Mouse (Mus musculus): ENCODE measurements around the gene Cab39l. TPM values are rescaled to one million over a fixed set of nuclear protein-coding genes. Genes with fewer than 3 reads are reported as not detected.

Cab39l gene
- polyA plus RNA-seq, 1 experiment: not detected

- peak overlapping the region; percentile 66 for H3K4me3 ChIP-seq (ENCODE audit: insufficient read depth, low read depth, low read length)
- no peak overlapping the region; the same call in 1 of the 2 replicates for H3K27ac ChIP-seq (ENCODE audit: insufficient read depth, low read depth, low read length)
- peaks cover 16% of the 10 kb centered on the region for H3K4me1 ChIP-seq (ENCODE audit: control insufficient read depth, insufficient read depth, low read length)
- 23% methylated on average over 8 of the region's 8 CpGs for WGBS
- TF ChIP-seq POLR2A (IDR thresholded peaks at IDR 0.05; ENCODE audit: insufficient read depth, low read depth, low read length) (no peak), CTCF (IDR thresholded peaks at IDR 0.05; ENCODE audit: insufficient read depth, low read depth, low read length) (no peak)
Observed at GRCm38 (mm10) chr14:59626711-59627110, 185.9 kb downstream of the Cab39l start.

DNA sequence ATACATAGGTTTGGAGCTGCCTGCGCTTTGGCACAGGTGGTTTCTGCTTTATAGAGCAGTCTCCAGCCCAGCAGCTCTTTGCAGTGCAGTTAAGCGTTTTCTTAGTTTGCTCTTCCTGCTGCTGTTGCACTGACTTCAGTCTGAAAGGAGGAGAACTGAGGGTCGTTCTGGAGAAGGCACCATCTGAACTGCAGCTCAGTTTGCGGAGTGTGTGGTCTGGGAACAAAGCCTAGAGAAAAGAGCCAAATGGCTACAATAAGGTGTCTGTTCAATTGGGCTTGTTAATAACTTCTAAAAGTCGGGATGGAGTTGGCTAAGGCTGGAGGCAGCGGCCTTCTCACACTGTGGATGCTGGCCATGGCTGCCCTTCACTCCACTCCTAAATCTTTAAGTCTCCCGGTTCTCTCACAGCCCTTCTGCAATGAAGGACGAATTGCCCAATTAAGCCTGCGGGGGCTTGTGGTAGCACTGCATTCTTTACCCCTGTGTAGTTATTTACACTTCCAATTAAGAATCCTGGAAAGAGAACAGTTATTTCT is 186.4 kb downstream of the Cab39l start:
- 37% methylated on average over 9 of the region's 9 CpGs for WGBS
- peaks cover 16% of the 10 kb centered on the region for H3K4me1 ChIP-seq (ENCODE audit: control insufficient read depth, insufficient read depth, low read length)
- TF ChIP-seq CTCF (IDR thresholded peaks at IDR 0.05; ENCODE audit: insufficient read depth, low read depth, low read length) (no peak), POLR2A (IDR thresholded peaks at IDR 0.05; ENCODE audit: insufficient read depth, low read depth, low read length) (no peak)
- peak overlapping the region; percentile 27 for H3K4me3 ChIP-seq (ENCODE audit: insufficient read depth, low read depth, low read length)
- H3K27ac ChIP-seq (ENCODE audit: insufficient read depth, low read depth, low read length): no peak overlapping the region

GRCm38 (mm10) chr14:59627823-59628222 is 187.1 kb downstream of the Cab39l start:
- WGBS: 27% methylated on average over 7 of the region's 7 CpGs
- peaks cover 16% of the 10 kb centered on the region for H3K4me1 ChIP-seq (ENCODE audit: control insufficient read depth, insufficient read depth, low read length)
- TF ChIP-seq CTCF (IDR thresholded peaks at IDR 0.05; ENCODE audit: insufficient read depth, low read depth, low read length) (no peak), POLR2A (IDR thresholded peaks at IDR 0.05; ENCODE audit: insufficient read depth, low read depth, low read length) (no peak)
- peak overlapping the region; percentile 26 for H3K4me3 ChIP-seq (ENCODE audit: insufficient read depth, low read depth, low read length)
- H3K27ac ChIP-seq (ENCODE audit: insufficient read depth, low read depth, low read length): peak overlapping the region; percentile 24; the same call in 1 of the 2 replicates

DNA sequence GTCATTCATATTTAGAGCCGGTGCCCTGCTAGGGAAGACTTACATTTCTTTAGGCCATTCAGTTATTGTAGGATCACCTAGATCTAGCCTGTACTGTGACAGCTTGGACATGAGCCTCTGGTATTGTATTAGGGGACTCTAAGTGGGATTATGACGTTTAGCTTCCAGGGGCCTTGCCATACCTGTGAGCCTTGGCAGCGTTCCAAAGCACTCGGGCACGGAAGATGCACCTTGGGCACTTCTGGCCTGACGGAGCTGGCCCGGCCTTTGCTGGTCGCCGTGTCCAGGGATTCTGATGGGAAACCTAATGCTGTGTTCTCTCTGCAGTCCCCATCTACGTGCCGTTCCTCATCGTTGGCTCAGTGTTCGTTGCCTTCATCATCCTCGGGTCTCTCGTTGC is 188.5 kb downstream of the Cab39l start:
- no peak overlapping the region for H3K4me3 ChIP-seq (ENCODE audit: insufficient read depth, low read depth, low read length)
- 76% methylated on average over 15 of the region's 15 CpGs for WGBS
- no peak overlapping the region for H3K27ac ChIP-seq (ENCODE audit: insufficient read depth, low read depth, low read length)
- H3K4me1 ChIP-seq (ENCODE audit: control insufficient read depth, insufficient read depth, low read length): peaks cover 16% of the 10 kb centered on the region
- no peak for TF ChIP-seq CTCF (IDR thresholded peaks at IDR 0.05; ENCODE audit: insufficient read depth, low read depth, low read length)
- no peak for TF ChIP-seq POLR2A (IDR thresholded peaks at IDR 0.05; ENCODE audit: insufficient read depth, low read depth, low read length)

DNA sequence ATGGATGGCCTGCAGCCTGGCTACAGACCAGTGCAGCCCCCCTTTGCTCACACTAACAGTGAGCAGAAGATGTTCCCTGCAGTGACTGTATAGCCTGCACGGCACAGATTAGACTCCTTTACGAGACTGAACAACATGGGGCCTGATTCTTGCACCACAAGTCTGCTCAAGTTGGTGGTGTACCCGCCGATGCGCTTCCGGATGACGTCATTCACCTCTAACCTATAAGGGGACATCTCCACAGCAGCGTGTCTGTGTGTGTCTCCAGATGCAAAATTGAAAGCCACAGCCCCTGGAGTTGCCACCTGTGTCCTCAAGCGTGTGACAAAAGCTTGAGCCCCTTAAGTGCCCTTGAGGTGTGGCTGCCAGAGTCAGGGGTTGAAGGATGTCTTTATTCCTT is 189.3 kb downstream of the Cab39l start:
- Histone ChIP-seq H3K4me3 (ENCODE audit: insufficient read depth, low read depth, low read length) (no peak overlapping the region), H3K4me1 (ENCODE audit: control insufficient read depth, insufficient read depth, low read length) (peaks cover 14% of the 10 kb centered on the region), H3K27ac (ENCODE audit: insufficient read depth, low read depth, low read length) (no peak overlapping the region)
- 89% methylated on average over 9 of the region's 9 CpGs for WGBS
- TF ChIP-seq CTCF (IDR thresholded peaks at IDR 0.05; ENCODE audit: insufficient read depth, low read depth, low read length): no peak
- TF ChIP-seq POLR2A (IDR thresholded peaks at IDR 0.05; ENCODE audit: insufficient read depth, low read depth, low read length): no peak

GRCm38 (mm10) chr14:59632067-59632466 is 191.3 kb downstream of the Cab39l start:
- 94% methylated on average over 6 of the region's 6 CpGs for WGBS
- no peak overlapping the region for H3K4me3 ChIP-seq (ENCODE audit: insufficient read depth, low read depth, low read length)
- no peak for TF ChIP-seq CTCF (IDR thresholded peaks at IDR 0.05; ENCODE audit: insufficient read depth, low read depth, low read length)
- no peak for TF ChIP-seq POLR2A (IDR thresholded peaks at IDR 0.05; ENCODE audit: insufficient read depth, low read depth, low read length)
- no peak overlapping the region for H3K27ac ChIP-seq (ENCODE audit: insufficient read depth, low read depth, low read length)
- peaks cover 5% of the 10 kb centered on the region for H3K4me1 ChIP-seq (ENCODE audit: control insufficient read depth, insufficient read depth, low read length)

DNA sequence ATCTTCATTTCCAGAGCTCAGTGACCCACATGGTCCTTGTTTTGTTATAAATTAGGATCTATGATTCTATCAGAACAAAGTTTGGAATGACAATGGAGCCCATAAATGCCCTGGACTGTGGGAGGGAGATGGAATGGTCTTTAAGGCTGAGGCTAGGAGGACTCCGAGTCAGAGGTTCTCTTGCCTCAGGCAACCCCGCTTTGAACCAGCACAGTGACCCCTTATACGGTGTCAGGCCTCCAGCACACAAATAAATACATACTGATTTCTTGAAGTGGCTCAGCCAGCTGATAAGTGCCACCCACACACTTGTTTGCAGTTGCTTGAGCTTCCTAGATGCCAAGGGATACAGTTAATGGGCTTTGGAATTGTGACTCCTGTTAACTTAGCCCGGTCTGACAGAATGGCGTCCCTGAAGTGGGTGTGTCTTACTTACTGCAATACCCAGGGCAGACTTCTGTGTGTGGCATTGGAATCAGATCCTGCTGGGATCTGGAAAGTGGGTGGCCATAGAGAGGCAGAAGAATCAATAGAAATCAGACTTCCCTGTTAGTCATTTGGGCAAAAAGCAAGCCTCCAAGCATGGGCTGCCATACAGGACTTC is 192.6 kb downstream of the Cab39l start:
- no peak overlapping the region for H3K27ac ChIP-seq (ENCODE audit: insufficient read depth, low read depth, low read length)
- WGBS: 69% methylated on average over 5 of the region's 5 CpGs
- H3K4me1 ChIP-seq (ENCODE audit: control insufficient read depth, insufficient read depth, low read length): no peaks in the 10 kb centered on the region
- no peak overlapping the region for H3K4me3 ChIP-seq (ENCODE audit: insufficient read depth, low read depth, low read length)
- no peak for TF ChIP-seq POLR2A (IDR thresholded peaks at IDR 0.05; ENCODE audit: insufficient read depth, low read depth, low read length)
- TF ChIP-seq CTCF (IDR thresholded peaks at IDR 0.05; ENCODE audit: insufficient read depth, low read depth, low read length): no peak

GRCm38 (mm10) chr14:59633988-59634387 is 193.2 kb downstream of the Cab39l start:
- Histone ChIP-seq H3K4me1 (ENCODE audit: control insufficient read depth, insufficient read depth, low read length) (no peaks in the 10 kb centered on the region), H3K4me3 (ENCODE audit: insufficient read depth, low read depth, low read length) (no peak overlapping the region), H3K27ac (ENCODE audit: insufficient read depth, low read depth, low read length) (no peak overlapping the region)
- TF ChIP-seq CTCF (IDR thresholded peaks at IDR 0.05; ENCODE audit: insufficient read depth, low read depth, low read length) (no peak), POLR2A (IDR thresholded peaks at IDR 0.05; ENCODE audit: insufficient read depth, low read depth, low read length) (no peak)
- WGBS: 72% methylated on average over 9 of the region's 9 CpGs

Other genes starting within 250 kb of the Cab39l start
- gene Rcbtb1, start 239.8 kb upstream of the Cab39l start, polyA plus RNA-seq (2012; ENCODE audit: insufficient read depth, insufficient read length, low replicate concordance, missing spikeins): not detected in 2 replicates
- not detected in 2 replicates for gene Gm6904, start 180.8 kb upstream of the Cab39l start, polyA plus RNA-seq (2012; ENCODE audit: insufficient read depth, insufficient read length, low replicate concordance, missing spikeins)
- not detected in 2 replicates for gene Phf11a, start 143.4 kb upstream of the Cab39l start, polyA plus RNA-seq (2012; ENCODE audit: insufficient read depth, insufficient read length, low replicate concordance, missing spikeins)
- gene Phf11b, start 99.6 kb upstream of the Cab39l start, polyA plus RNA-seq (2012; ENCODE audit: insufficient read depth, insufficient read length, low replicate concordance, missing spikeins): not detected in 2 replicates
- not detected in 2 replicates for gene Phf11d, start 75.5 kb upstream of the Cab39l start, polyA plus RNA-seq (2012; ENCODE audit: insufficient read depth, insufficient read length, low replicate concordance, missing spikeins)
- not detected in 2 replicates for gene Phf11c, start 45.6 kb upstream of the Cab39l start, polyA plus RNA-seq (2012; ENCODE audit: insufficient read depth, insufficient read length, low replicate concordance, missing spikeins)
- not detected in 2 replicates for gene Setdb2, start 88 bp upstream of the Cab39l start, polyA plus RNA-seq (2012; ENCODE audit: insufficient read depth, insufficient read length, low replicate concordance, missing spikeins)
- gene Cdadc1, start 157.0 kb downstream of the Cab39l start, polyA plus RNA-seq (2012; ENCODE audit: insufficient read depth, insufficient read length, low replicate concordance, missing spikeins): not detected in 2 replicates
- not detected in 2 replicates for gene Shisa2, start 184.3 kb downstream of the Cab39l start, polyA plus RNA-seq (2012; ENCODE audit: insufficient read depth, insufficient read length, low replicate concordance, missing spikeins)

All from olfactory bulb, adult 2 months (tissue).